Mouse (Mus musculus) c-Kit-negative CD71-positive TER-119-positive erythroid progenitor cells, embryonic 14.5 days (primary cell): ENCODE measurements around the gene Pgf.

Experiments
- DNase-seq: peaks from one replicate; pipeline ENCODE4 v3.0.0-alpha.2; 2013; ENCODE audit warnings: low read depth, low spot score

Pgf gene

GRCm38 (mm10) chr12:85124751-85125150, 52.8 kb downstream of the Pgf start:
- DNase-seq: no peak

GRCm38 (mm10) chr12:85123645-85124044, 53.9 kb downstream of the Pgf start:
- DNase-seq: no peak

DNA sequence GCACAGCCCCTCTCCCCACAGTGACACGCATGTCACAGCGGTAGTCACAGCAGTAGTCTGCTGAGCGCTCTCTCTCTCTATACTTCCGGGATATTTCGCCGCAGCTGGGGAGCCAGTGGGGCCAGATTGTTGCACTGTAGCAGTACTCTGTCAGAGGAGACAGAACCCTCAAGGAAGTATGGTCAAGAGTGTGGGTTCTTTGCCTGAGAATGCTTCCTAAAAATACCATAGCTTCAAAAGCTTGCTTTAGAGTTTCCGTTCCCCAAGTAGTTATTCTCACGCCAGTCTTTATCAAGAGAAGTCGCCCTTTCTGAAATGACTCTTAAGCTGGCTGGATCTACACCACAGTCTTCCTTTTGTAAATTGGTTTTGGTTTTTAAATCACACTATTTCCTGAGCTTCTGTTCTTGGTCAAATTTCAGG, 54.5 kb downstream of the Pgf start:
- DNase-seq: no peak

DNA sequence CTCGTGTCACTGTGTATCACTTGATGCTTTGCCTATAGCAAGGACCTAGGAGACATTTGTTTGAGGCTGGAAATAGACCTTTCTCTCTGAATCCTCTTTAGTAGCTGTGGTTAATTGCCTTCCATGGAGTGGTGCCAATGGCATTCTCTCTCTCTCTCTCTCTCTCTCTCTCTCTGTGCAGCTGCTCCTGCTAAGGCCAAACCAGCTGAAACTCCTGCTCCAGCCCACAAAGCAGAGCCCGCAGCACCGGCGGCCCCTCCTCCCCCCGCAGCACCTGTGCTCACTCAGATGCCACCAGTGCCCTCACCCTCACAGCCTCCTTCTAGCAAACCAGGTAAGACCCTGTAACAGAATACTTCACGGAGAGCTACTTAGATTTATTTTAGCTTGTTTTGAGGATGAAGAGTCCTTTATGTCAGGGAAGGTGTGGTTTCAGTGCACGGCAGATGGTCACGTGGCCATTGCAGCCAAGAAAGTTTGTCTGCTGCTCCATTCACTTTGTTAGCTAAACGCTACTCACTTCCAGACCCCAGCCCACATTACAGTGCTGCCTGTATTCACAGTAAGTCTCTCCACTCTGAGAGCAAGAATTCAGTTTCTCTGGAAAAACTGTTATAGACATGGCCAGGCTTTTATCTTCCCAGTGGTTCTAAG, 55.7 kb downstream of the Pgf start:
- no peak for DNase-seq
